Mouse (Mus musculus) adrenal gland, adult 18-20 months (tissue): ENCODE results near the gene Phactr2. TPM values are rescaled to one million over a fixed set of nuclear protein-coding genes. Genes with fewer than 3 reads are reported as not detected.
A peak's percentile ranks its signal among the peaks of the same experiment; 100 is the strongest.

Experiments used
- DNase-seq, 2 experiments: peaks; one replicate each; pipeline ENCODE4 v3.0.0; 2021 to 2022; ENCODE audit warnings: low spot score in 2 of 2
- total RNA-seq, 2 experiments: library from RNA; stranded (reverse); gene quantifications; 1 replicate in 1 of 2; 2 replicates in 1 of 2; pipeline ENCODE4 v1.2.3; 2021

Gene Phactr2
- total RNA-seq, 2 experiments from 2014 or later = 23.5 to 24.2 TPM

DNA sequence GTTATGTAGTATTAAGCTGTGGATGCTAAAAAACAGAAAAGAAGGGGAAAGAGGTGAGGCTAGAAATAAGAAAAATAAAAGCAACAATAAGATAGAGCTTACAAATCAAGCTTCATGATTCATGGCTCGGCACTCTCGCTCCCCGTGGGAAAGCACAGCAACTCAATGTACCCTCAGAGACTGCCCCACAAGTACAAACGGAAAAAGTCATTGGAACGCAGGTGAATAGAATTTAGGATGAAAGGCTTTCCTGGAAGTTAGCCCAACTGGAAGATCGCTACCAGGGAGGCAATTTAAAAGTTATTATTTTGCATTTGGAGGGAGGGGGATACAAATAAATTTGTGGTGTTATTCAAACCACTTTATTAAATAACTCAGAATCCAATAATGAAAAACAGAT lies 138.9 kb downstream of the Phactr2 start:
- no peak for DNase-seq

DNA sequence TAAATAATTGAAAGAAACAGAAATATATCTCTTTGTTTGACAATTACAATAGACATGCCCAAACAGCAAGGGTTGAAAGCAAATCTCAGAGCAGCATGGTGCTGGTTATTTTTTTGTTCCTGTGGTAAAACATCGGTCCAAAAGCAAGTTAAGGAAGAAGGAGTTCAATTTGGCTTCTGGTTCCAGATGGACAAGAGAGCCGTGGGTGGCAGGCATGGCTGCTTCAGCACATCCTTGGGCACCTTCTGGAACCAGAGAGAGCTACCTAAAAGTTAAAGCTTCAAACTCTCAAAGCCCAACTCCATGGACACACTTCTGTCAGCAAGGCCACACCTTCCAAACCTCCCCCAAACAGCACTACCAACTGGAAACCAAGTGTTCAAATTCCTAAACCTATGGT lies 140.4 kb downstream of the Phactr2 start:
- no peak for DNase-seq

DNA sequence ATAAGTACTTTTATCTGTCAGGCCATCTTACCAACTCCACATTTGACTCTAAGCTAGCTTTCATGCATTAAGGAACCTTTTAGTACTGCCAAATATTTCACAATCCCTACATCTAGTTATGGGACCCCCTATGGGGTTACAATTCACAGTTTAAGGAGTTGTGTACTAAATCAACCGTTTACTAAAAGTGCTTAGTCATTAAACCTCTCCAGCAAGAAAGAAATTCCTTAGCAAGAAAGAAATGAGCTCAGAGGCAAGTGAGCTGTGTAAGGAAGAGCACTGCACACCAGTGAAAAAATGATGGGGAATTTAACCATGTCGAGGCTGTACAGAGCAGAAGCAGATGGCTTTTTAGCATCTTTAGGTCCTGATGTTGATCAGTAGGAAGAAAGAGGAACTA lies 141.2 kb downstream of the Phactr2 start:
- no peak for DNase-seq

DNA sequence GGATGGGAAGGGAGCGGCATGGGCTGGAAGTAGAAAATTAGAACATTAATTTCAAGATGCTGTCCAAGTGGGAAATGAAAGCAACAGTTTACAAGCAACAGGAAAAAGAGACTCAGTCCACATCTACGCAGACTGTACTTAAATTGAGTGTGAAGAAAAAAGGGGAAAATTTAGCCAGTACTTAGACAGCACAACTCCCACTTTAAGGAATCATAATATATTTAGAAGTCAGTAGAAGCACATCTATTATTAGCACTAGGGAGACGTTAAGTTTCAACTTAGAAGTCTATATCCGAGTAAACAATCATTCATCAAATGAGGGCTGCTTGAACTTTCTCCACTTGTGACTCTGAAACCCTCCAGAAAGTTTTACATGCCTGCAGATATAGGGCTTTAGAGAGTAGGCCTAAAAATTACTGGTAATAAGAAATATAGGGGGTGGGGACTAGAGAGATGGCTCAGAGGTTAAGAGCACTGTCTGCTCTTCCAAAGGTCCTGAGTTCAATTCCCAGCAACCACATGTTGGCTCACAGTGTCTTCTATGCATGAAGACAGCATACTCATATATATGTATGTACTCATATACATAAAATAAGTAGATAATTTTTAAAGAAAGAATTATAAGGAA lies 142.7 kb downstream of the Phactr2 start:
- no peak for DNase-seq

DNA sequence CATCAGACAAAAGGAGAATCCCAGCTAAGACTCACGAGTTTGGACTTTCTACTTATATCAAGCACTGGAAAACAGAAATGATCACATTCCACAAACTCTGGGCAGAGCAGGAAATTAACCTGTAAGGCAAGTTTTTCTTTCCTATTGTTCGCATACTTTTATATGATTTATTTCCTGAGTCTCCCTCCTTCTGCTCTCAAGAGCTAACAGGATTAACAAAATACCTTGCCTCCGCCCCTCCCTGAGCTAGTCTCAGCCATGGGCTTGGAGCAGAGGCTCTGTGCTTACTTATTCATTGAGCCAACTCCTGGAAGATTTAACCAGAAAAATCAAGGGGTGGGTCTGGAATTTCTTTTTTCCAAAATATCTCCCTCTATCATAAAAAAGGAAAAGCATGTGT lies 145.6 kb downstream of the Phactr2 start:
- no peak for DNase-seq

DNA sequence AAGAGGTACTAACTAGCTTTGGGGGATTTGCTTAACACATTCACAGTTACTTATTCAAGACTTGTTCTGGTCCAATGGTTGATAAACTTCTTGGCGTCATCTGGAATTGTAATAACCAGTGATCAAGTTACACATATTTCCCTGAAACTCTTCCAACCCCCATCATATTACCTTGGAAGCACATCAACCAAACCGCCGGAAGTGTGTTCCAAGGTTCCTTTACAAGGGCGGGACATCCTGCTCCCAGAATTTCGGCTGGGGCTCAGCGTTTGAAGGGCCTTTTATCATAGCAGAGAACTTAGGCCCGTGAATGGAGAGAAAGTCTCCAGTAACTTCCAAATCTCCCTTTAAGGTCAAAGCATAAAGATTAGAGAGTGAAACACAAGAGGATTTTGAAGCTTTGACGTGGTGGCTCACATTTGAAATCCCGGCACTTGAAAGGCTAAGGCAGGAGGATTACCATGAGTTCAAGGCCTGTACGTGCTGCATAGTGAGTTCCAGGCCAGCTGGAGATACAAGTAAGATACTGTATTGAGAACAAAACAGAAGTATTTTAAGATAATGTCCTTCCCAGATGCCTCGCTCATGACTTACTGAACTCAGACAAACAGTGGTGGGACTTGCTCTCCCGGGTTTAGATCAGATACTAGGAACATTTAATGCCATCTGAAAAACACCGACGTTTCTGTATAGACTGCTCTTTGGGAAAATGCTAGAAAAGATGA lies 147.9 kb downstream of the Phactr2 start:
- no peak for DNase-seq

DNA sequence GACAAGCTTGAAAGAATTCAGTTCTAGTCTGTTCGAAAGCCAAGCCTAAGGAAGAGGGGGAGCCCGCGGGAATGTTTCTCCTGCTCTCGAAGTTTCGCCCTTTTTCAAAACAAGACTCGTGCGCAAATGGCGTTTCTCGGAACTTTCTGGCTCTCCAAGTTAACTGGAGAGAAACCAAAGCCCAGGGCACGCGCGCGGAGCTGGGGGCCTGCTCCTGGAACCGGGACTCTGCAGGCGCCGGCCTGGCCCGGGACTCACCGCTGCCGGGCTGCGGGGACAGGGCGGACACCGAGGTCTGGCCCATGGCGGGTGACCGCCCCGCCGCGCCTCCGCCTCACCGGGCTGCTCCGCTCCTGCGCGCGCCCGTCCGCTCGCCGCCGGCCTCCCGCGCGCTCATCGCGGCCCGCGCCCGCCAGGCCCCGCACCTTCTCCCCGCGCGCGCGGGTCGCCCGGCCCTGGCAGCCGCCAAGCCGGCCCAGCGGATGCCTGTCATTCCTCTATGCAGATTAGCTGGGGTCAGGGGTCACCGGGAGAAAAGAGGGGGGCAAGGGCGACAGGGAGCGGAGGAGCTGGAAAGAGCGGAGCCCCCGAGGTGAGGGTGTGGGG lies 150.3 kb downstream of the Phactr2 start:
- DNase-seq = peak; percentile 65 to 68

DNA sequence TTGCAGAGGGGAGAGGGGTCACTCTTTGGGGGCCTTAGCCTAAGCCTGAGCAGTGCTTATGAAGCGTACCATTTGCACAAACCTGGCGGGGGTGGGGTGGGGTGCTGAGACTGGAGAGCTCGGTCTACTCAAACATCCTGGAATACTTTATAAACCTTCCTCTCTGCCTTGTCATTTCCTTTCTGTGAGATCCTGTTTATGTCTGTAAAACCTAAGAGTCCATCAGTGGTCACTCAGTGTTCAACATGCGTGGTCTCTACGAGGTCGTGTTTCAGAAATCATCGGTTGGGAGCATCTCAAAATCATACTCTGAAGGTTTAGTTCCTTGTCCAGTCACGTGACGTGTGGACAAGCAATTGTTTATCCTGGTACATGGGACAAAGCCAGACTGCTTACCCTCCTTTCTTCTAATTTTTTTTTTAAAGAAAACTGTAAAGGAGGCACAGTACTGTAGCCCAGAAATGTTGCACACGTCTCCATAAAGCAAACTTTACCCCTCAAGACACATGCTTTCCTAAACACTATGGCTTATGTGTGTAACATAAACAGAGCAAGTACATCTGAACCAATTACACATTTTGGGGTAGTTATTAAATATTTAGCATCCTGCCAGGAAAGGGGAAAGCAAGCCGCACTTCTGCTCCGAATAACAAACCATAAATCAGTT lies 150.9 kb downstream of the Phactr2 start:
- DNase-seq = no peak

DNA sequence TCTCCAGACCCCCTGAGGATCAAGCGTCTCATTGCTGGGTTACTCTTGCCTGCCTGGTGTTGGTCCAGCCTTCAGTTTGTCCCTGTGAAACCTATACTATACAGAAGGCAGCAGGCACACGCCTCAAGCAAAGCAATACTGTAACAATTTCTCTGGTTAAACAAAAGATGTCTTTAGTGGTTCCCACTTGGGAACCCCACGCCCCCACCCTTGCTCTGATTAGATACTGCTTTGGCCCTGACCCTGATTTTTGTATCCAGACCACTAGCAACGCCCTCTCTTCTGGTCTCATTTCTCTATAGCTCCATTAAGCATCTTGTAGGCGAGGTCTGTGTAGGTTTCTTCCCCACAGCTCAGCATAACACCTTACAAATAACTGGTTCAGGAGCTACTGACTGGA lies 159.2 kb downstream of the Phactr2 start:
- DNase-seq = no peak

DNA sequence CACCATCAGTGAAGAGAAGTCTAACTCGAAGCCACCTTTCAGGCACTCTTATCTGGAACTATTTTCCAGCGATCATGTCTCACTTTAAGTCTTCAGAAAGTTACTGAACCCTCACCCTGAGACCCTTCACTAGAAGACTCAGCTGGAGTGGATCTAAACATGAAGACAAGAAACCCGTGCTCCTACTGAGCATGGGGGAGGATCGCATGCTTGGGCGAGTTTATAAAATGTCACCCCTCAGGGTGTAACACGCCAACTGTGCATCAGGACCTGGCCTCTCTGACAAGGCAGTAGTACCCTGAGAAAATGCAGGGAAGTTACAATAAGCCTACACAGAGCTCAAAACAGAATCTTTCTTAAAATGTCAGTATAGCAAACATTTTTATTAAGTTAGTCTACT lies 161.6 kb downstream of the Phactr2 start:
- no peak for DNase-seq

DNA sequence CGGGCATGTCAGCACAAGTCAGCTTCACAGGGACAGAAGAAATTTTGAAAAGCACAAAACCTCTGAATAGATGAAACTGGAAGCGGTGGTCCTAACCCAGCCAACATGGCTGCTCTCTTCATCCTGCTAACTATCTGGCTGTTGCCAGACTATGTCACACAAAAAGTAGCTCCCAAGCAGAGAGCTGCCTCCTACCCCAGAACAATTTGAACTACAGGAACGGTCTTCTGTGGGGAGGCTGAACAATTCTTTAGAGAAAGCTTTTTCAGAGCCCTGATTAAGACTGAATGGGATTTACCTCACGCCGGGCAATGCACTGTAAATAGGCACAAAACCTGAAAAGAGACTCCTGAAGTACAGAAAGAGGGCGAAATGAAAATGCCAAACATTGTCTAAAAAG lies 162.6 kb downstream of the Phactr2 start:
- no peak for DNase-seq

DNA sequence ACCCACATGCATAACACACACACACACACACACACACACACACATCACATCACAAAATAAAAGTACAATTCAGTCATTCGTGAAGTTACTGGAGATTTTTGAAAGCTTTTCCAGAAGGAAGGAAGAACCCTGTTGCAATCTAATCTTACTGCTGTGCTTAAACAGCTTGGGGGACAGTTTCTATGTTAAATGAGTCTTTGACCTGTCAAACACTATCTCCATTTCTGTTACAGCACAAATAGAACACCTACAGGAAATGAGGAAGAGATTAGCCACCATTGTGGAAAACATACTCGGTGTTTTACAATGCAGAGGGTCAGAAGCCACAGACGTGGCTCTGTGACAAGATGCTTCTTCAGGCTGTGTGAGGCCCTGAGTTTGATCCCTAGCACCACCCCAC lies 164.1 kb downstream of the Phactr2 start:
- no peak for DNase-seq

DNA sequence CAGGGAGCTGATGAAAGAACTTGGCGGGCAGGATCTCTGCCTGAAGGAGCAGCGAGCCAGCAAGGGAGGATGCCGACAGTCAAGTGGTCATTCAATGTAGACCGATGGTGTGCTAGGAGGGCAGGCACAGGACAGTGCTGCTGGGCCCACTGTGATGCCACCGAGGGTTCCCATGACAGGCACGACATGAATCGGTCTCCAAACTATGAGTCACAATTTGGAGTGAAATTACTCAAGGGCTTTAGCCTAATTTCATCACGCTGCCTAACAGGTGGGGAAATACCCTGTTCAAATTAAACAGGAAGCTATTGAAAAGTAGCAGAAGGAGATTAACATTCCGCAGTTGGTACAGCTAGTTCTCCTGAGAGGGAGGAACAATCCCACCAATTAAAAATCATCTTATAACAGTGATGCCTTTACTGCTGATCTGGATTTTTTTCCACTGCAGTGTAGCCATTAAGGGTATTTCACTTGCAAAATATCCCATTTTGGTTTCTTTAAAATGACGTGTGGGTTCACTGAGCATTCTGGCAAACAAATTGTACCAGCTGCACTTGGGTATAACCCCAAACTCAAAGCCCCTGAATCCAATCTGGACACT lies 169.5 kb downstream of the Phactr2 start:
- DNase-seq = no peak

DNA sequence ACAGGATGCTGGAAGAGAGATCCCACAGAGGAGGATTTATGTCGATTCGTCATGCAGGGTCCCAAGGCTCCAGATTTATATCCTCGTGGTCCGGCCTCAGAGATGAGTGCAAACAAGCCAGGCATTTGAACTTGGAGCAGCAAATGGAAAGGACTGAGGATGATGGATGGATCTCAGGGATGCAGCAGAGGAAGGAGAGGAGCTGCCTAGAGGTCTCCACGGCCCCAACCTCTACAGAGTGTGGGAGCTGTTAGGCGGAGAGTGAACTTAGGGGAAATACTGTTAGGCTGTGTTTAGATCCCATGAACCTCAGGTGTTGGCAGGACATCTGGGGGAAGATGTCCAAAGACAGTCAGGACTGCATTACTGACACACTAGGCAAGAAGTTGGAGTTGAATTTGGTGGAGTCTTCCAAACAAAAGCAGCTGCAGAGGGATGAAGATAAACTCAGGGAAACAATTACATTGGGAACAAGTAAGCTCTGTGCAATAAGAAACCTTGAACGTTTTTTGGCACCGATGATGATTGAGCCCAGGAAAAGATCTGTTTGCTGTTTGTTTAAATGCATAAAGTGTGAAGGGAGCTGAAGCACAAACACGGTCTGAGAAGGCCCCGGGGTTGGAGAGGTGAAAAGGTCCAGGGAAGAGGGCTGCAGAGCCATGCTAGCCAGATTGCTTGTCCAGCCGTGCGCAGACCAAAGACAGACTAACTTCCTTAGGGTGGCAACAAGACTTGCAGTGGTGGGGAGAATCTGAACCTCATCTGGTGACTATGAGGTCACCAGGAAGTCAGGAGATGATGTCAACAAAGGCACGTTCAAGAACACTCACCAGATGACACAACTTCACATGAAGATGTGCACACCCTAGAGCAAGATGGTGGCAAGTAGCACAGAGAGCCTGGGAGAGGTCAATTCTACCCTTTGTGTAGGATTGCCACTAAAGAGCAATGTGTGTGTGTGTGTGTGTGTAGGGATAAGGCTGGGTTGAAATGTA lies 170.6 kb downstream of the Phactr2 start:
- DNase-seq = no peak

DNA sequence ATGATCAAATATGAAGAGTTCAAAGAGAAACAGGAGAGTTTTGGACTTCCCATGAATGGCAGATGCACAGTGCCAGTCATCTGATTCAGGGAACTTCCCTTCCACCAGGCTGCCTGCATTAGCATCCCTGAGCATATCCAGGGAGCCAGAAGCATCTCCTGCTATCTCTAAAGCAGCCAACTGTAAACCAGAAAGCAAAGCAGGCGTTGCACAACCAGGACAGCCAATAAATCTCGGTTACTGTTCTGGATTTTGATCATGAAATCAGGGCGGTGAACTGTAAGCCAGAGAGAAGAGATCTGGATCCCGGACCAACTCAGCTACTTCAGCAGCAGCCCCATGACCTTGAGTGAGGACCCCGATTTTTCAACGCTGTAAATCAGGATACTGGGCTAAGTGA lies 173.6 kb downstream of the Phactr2 start:
- DNase-seq = no peak

DNA sequence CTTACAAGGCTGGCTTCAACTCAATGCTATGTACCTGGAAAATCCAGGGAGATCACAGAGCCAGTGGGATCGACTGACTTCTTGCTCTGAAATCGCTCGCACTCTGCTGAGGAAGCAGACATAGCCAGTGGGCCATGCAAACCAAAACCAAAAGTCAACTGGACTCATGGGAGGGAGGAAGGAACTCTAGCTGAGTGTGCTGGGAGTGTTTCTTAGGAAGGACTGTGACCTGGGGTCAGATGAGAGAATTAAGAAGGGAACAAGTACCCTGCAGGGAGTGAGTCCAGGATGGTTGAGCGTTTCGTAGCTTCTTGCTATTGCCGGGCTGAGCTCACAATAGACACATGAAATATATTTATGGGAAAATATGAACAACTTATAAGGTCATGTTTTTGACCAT lies 174.0 kb downstream of the Phactr2 start:
- DNase-seq = no peak

DNA sequence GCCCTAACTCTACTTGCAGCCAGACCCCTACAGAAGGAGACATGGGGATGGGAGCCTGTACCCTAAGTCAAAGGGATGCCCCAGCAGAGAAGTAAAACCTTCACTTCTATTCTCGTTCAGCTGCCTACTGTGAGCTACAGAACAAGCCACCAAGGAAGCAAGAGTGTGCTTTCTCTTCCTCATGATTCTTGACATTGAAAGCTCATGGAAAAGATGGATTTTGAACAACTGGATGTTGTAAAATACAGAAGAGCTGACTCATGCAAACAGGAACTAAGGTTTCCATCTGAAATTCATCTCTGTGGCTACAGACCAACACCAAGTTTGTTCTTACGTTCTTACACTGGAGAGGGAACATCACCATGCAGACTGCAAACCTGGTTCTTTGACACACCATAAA lies 179.3 kb downstream of the Phactr2 start:
- DNase-seq = no peak

DNA sequence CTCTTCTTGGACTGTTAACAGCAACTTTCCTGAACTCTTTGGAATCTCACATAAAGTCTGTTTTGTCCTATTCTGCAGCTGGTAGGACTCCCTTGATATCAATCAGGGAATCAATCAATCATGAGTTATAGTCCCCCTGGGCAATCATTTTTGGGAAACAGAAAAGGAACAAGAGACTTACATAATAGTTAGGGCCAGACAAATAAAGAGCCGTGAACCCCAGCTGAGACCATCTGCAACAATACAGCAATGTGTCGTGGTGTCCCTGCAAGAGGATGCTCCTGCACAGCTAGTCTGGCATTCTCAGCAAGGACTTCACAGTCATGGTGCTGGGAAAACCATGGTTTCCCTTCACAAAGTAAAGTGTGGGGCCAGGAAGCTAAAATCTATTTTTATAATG lies 182.2 kb downstream of the Phactr2 start:
- no peak for DNase-seq

DNA sequence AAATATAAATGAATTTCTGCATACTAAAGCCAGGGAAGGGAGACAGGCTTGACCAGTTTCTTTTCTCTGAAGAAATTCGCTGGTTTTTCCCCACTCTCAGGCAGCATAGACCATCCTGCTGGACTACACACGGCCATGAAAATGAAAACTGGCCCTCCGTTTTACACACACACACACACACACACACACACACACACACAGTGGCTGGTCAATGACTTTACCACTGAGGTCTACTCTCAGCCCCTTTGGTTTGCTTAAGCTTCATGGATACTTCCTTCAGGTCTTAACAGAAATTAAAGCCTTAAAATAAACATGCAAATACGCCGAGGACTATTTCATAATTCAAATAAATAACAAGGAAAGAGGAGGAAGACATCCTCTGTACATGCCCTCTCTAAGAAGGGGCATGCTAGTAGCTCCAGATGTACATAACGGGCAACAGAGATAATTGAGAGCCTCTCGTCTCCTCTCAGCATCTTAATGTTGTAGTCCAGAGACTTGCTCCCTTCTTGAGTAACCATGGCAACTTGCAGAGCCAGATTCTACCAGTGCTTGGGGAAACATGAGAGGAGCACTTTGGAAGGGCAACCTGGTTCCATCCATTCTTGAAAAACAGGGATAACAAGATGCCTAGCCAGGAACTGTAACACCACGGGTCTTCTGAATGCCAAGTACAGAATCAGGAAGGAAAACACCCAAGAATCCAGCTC lies 184.8 kb downstream of the Phactr2 start:
- DNase-seq = no peak

DNA sequence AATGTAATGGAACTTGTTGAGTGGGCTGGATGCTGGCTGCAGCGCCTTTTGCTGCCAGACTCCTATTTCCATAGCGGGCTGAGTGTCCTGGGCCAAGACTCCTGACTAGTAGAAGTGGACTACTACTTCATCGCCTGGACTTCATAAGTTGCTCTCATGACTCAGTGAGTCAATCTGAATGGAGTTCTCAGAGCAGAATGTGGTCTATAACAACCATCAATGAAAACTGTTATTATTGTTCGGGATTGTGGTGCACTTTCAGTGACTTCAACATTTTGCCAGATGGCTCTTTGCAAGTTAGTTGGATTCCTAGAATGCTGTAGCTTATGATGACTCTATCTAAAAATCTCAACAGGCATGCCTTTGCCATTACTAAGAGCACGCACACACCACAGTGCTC lies 185.9 kb downstream of the Phactr2 start:
- DNase-seq = no peak
